Mouse (Mus musculus) layer of hippocampus, postnatal 14 days (tissue): ENCODE results near the gene Zfp282. TPM values are rescaled to one million over a fixed set of nuclear protein-coding genes. Genes with fewer than 3 reads are reported as not detected.

Experiments used
- total RNA-seq, 2 experiments: library from RNA; stranded (reverse); gene quantifications; 2 replicates each; pipeline ENCODE4 v1.2.3; 2021

Gene Zfp282
- total RNA-seq, 2 experiments from 2014 or later: 23.5 to 23.6 TPM

Other genes starting within 250 kb of the Zfp282 start
- gene Pdia4, start 63.8 kb upstream of the Zfp282 start, total RNA-seq: 10 to 100 TPM; 53.0 to 73.0 TPM
- gene Zfp786, start 46.3 kb upstream of the Zfp282 start, total RNA-seq: 1 to 10 TPM; 5.1 to 5.5 TPM
- gene Zfp398, start 41.5 kb upstream of the Zfp282 start, total RNA-seq: 10 to 100 TPM; 19.1 to 21.0 TPM
- gene Zfp212, start 43.3 kb downstream of the Zfp282 start, total RNA-seq: 10 to 100 TPM; 15.5 to 17.1 TPM
- gene Zfp956, start 76.2 kb downstream of the Zfp282 start, total RNA-seq: 10 to 100 TPM; 21.1 to 23.0 TPM
- 10 to 100 TPM; 37.3 to 43.7 TPM for gene Zfp777, start 171.7 kb downstream of the Zfp282 start, total RNA-seq
- 10 to 100 TPM; 30.3 to 30.5 TPM for gene Zfp746, start 209.4 kb downstream of the Zfp282 start, total RNA-seq